Mouse (Mus musculus) neural tube, embryonic 15.5 days (tissue): ENCODE results near the gene Nmrk2. TPM values are rescaled to one million over a fixed set of nuclear protein-coding genes. Genes with fewer than 3 reads are reported as not detected.

Source experiments
- ATAC-seq: fragments of 200-750 bp; cut with Nextera tagmentation; 2 replicates; pipeline ENCODE4 v1.8.0; 2017; ENCODE audit warnings: mild to moderate bottlenecking, moderate TSS enrichment, moderate library complexity; ENCODE audit not compliant: low FRiP score
- H3K27ac ChIP-seq: fragments of 300-500 bp; sonication (generic); replicated peaks from 2 replicates; pipeline ENCODE4 v1.5.1; 2015; ENCODE audit warnings: mild to moderate bottlenecking, inconsistent platforms
- H3K27me3 ChIP-seq: fragments of 300-500 bp; sonication (generic); replicated peaks from 2 replicates; pipeline ENCODE4 v1.6.1; 2015; ENCODE audit warnings: inconsistent platforms
- H3K36me3 ChIP-seq: fragments of 300-500 bp; sonication (generic); 2 replicates; pipeline ENCODE4 v1.6.1; 2015; ENCODE audit warnings: inconsistent platforms
- H3K4me1 ChIP-seq: fragments of 300-500 bp; sonication (generic); 2 replicates; pipeline ENCODE4 v1.6.1; 2015; ENCODE audit warnings: inconsistent platforms
- H3K4me2 ChIP-seq: fragments of 300-500 bp; sonication (generic); 2 replicates; pipeline ENCODE4 v1.6.1; 2015; ENCODE audit warnings: inconsistent platforms, mild to moderate bottlenecking, moderate library complexity
- H3K4me3 ChIP-seq: fragments of 300-500 bp; sonication (generic); replicated peaks from 2 replicates; pipeline ENCODE4 v1.5.1; 2015; ENCODE audit warnings: mild to moderate bottlenecking, inconsistent platforms
- H3K9ac ChIP-seq: fragments of 300-500 bp; sonication (generic); replicated peaks from 2 replicates; pipeline ENCODE4 v1.6.1; 2015; ENCODE audit warnings: mild to moderate bottlenecking, inconsistent platforms
- H3K9me3 ChIP-seq: fragments of 300-500 bp; sonication (generic); replicated peaks from 2 replicates; pipeline ENCODE4 v1.6.1; 2016; ENCODE audit warnings: inconsistent platforms
- WGBS: fragments of 180-500 bp; shearing (Covaris S2); methylation state at CpG from one replicate; pipeline ENCODE4 v1.1.7; 2015; ENCODE audit warnings: mixed read lengths; 5-methylcytosine and 5-hydroxymethylcytosine counted together
- polyA plus RNA-seq: library from polyadenylated mRNA; unstranded; fragments of >200 nt; fragmentation: Nextera tagmentation; extraction: Ambion mirVana; gene quantifications from 2 replicates; pipeline ENCODE4 v1.2.1, GENCODE M21; 2015

Nmrk2 gene
- polyA plus RNA-seq, 1 experiment from 2014 or later: 0.17 TPM

- WGBS: 98% methylated on average over 5 of the region's 5 CpGs
- H3K36me3 ChIP-seq: peaks cover 85% of the 10 kb centered on the region
- no peak overlapping the region for H3K4me3 ChIP-seq
- H3K9me3 ChIP-seq: no peaks in the 10 kb centered on the region
- no peak overlapping the region for H3K9ac ChIP-seq
- H3K4me2 ChIP-seq: no peak overlapping the region
- no peaks in the 10 kb centered on the region for H3K27me3 ChIP-seq
- ATAC-seq: no peak
- no peak overlapping the region for H3K27ac ChIP-seq
- H3K4me1 ChIP-seq: no peaks in the 10 kb centered on the region
These were observed 8.3 kb upstream of the Nmrk2 start for GRCm38 (mm10) chr10:81210154-81210553.

- ATAC-seq: no peak
- Histone ChIP-seq H3K4me1 (no peaks in the 10 kb centered on the region; the same call in 1 of the 2 replicates), H3K27me3 (no peaks in the 10 kb centered on the region; the same call in 1 of the 2 replicates), H3K9me3 (no peaks in the 10 kb centered on the region), H3K36me3 (peaks cover 26% of the 10 kb centered on the region), H3K9ac (no peak overlapping the region), H3K4me3 (no peak overlapping the region), H3K4me2 (no peak overlapping the region), H3K27ac (no peak overlapping the region; the same call in 1 of the 2 replicates)
- 71% methylated on average over 4 of the region's 4 CpGs for WGBS
These were observed 2.3 kb upstream of the Nmrk2 start for GRCm38 (mm10) chr10:81204137-81204536.

GRCm38 (mm10) chr10:81202978-81203720 lies 1.3 kb upstream of the Nmrk2 start:
- Histone ChIP-seq H3K4me3 (no peak overlapping the region), H3K27ac (no peak overlapping the region), H3K27me3 (no peaks in the 10 kb centered on the region; the same call in 1 of the 2 replicates), H3K9ac (no peak overlapping the region), H3K9me3 (no peaks in the 10 kb centered on the region), H3K4me2 (no peak overlapping the region), H3K4me1 (no peaks in the 10 kb centered on the region; the same call in 1 of the 2 replicates), H3K36me3 (peaks cover 18% of the 10 kb centered on the region)
- WGBS: 70% methylated on average over 8 of the region's 8 CpGs
- ATAC-seq: no peak

GRCm38 (mm10) chr10:81200605-81201287 lies 1.1 kb downstream of the Nmrk2 start:
- Histone ChIP-seq H3K9me3 (no peaks in the 10 kb centered on the region), H3K27me3 (peaks cover 17% of the 10 kb centered on the region), H3K4me3 (no peak overlapping the region), H3K4me2 (no peak overlapping the region), H3K9ac (no peak overlapping the region), H3K4me1 (no peaks in the 10 kb centered on the region; the same call in 1 of the 2 replicates), H3K27ac (no peak overlapping the region), H3K36me3 (peaks cover under 1% of the 10 kb centered on the region)
- ATAC-seq: no peak
- WGBS: 81% methylated on average over 20 of the region's 20 CpGs

GRCm38 (mm10) chr10:81200141-81200540 lies 1.7 kb downstream of the Nmrk2 start:
- peaks cover 23% of the 10 kb centered on the region for H3K27me3 ChIP-seq
- no peaks in the 10 kb centered on the region; the same call in 1 of the 2 replicates for H3K4me1 ChIP-seq
- no peaks in the 10 kb centered on the region for H3K9me3 ChIP-seq
- H3K4me2 ChIP-seq: no peak overlapping the region
- H3K36me3 ChIP-seq: no peaks in the 10 kb centered on the region; the same call in 1 of the 2 replicates
- no peak overlapping the region for H3K4me3 ChIP-seq
- no peak overlapping the region for H3K27ac ChIP-seq
- H3K9ac ChIP-seq: no peak overlapping the region
- no peak for ATAC-seq
- WGBS: 85% methylated on average over 13 of the region's 13 CpGs

GRCm38 (mm10) chr10:81198990-81199389 lies 2.9 kb downstream of the Nmrk2 start:
- no peak overlapping the region for H3K9ac ChIP-seq
- ATAC-seq: no peak
- peaks cover 8% of the 10 kb centered on the region for H3K4me1 ChIP-seq
- H3K4me2 ChIP-seq: no peak overlapping the region
- H3K9me3 ChIP-seq: no peaks in the 10 kb centered on the region
- no peak overlapping the region for H3K27ac ChIP-seq
- H3K36me3 ChIP-seq: no peaks in the 10 kb centered on the region
- no peak overlapping the region for H3K4me3 ChIP-seq
- WGBS: 89% methylated on average over 6 of the region's 6 CpGs
- H3K27me3 ChIP-seq: peaks cover 30% of the 10 kb centered on the region

GRCm38 (mm10) chr10:81198230-81198629 lies 3.6 kb downstream of the Nmrk2 start:
- Histone ChIP-seq H3K4me1 (peaks cover 14% of the 10 kb centered on the region), H3K27me3 (peaks cover 30% of the 10 kb centered on the region), H3K36me3 (no peaks in the 10 kb centered on the region), H3K9ac (no peak overlapping the region), H3K9me3 (no peaks in the 10 kb centered on the region), H3K27ac (no peak overlapping the region), H3K4me3 (no peak overlapping the region), H3K4me2 (no peak overlapping the region)
- 1% methylated on average over 9 of the region's 9 CpGs for WGBS
- ATAC-seq: no peak

GRCm38 (mm10) chr10:81197305-81197704 lies 4.5 kb downstream of the Nmrk2 start:
- Histone ChIP-seq H3K27ac (no peak overlapping the region), H3K4me1 (peaks cover 19% of the 10 kb centered on the region), H3K27me3 (peaks cover 30% of the 10 kb centered on the region), H3K4me2 (no peak overlapping the region), H3K9ac (no peak overlapping the region), H3K4me3 (no peak overlapping the region), H3K9me3 (no peaks in the 10 kb centered on the region), H3K36me3 (no peaks in the 10 kb centered on the region)
- WGBS: 62% methylated on average over 6 of the region's 6 CpGs
- no peak for ATAC-seq

GRCm38 (mm10) chr10:81196470-81197065 lies 5.3 kb downstream of the Nmrk2 start:
- H3K9me3 ChIP-seq: no peaks in the 10 kb centered on the region
- peaks cover 25% of the 10 kb centered on the region for H3K4me1 ChIP-seq
- no peak overlapping the region for H3K27ac ChIP-seq
- 65% methylated on average over 11 of the region's 11 CpGs for WGBS
- H3K9ac ChIP-seq: no peak overlapping the region
- no peak for ATAC-seq
- peaks cover 30% of the 10 kb centered on the region for H3K27me3 ChIP-seq
- no peaks in the 10 kb centered on the region for H3K36me3 ChIP-seq
- no peak overlapping the region for H3K4me3 ChIP-seq
- no peak overlapping the region for H3K4me2 ChIP-seq

GRCm38 (mm10) chr10:81195300-81195699 lies 6.6 kb downstream of the Nmrk2 start:
- Histone ChIP-seq H3K9ac (no peak overlapping the region), H3K36me3 (peaks cover 10% of the 10 kb centered on the region), H3K27me3 (peaks cover 30% of the 10 kb centered on the region), H3K9me3 (no peaks in the 10 kb centered on the region), H3K27ac (no peak overlapping the region), H3K4me3 (no peak overlapping the region), H3K4me1 (peaks cover 36% of the 10 kb centered on the region), H3K4me2 (no peak overlapping the region)
- 63% methylated on average over 4 of the region's 4 CpGs for WGBS
- ATAC-seq: no peak

- peaks cover 30% of the 10 kb centered on the region for H3K27me3 ChIP-seq
- no peak overlapping the region; the same call in 1 of the 2 replicates for H3K9ac ChIP-seq
- peaks cover 17% of the 10 kb centered on the region for H3K36me3 ChIP-seq
- H3K4me2 ChIP-seq: peak overlapping the region; percentile 23
- H3K4me1 ChIP-seq: peaks cover 36% of the 10 kb centered on the region
- WGBS: 12% methylated on average over 37 of the region's 37 CpGs
- no peak overlapping the region for H3K27ac ChIP-seq
- no peaks in the 10 kb centered on the region for H3K9me3 ChIP-seq
- no peak for ATAC-seq
- no peak overlapping the region for H3K4me3 ChIP-seq
These were observed 7.7 kb downstream of the Nmrk2 start for GRCm38 (mm10) chr10:81193991-81194774.
